Mouse (Mus musculus) hindbrain, postnatal 0 days (tissue): ENCODE measurements around the gene Olfr905. TPM values are rescaled to one million over a fixed set of nuclear protein-coding genes. Genes with fewer than 3 reads are reported as not detected.

Experiments
- ATAC-seq: fragments of 200-750 bp; cut with Nextera tagmentation; 2 replicates; pipeline ENCODE4 v1.8.0; 2017; ENCODE audit warnings: mild to moderate bottlenecking, moderate TSS enrichment, moderate library complexity
- DNase-seq: peaks from one replicate; pipeline ENCODE4 v3.0.0-alpha.2; 2015; ENCODE audit warnings: low spot score
- H3K27ac ChIP-seq: fragments of 300-500 bp; sonication (generic); 2 replicates; pipeline ENCODE4 v1.5.1; 2014; ENCODE audit warnings: mild to moderate bottlenecking
- H3K27me3 ChIP-seq: fragments of 300-500 bp; sonication (generic); 2 replicates; pipeline ENCODE4 v1.6.1; 2014; ENCODE audit warnings: low read length, mixed read lengths; ENCODE audit not compliant: insufficient read depth
- H3K36me3 ChIP-seq: fragments of 300-500 bp; sonication (generic); 2 replicates; pipeline ENCODE4 v1.6.1; 2014; ENCODE audit warnings: low read length, mixed read lengths; ENCODE audit not compliant: insufficient read depth
- H3K4me1 ChIP-seq: fragments of 300-500 bp; sonication (generic); 2 replicates; pipeline ENCODE4 v1.6.1; 2014; ENCODE audit warnings: antibody characterized with exemption, low read length, mixed read lengths; ENCODE audit not compliant: insufficient read depth
- H3K4me2 ChIP-seq: fragments of 300-500 bp; sonication (generic); 2 replicates; pipeline ENCODE4 v1.6.1; 2014; ENCODE audit warnings: low read depth, mild to moderate bottlenecking, low read length, moderate library complexity, mixed read lengths
- H3K4me3 ChIP-seq: fragments of 300-500 bp; sonication (generic); 2 replicates; pipeline ENCODE4 v1.5.1; 2014; ENCODE audit warnings: low read length
- H3K9ac ChIP-seq: fragments of 300-500 bp; sonication (generic); replicated peaks from 2 replicates; pipeline ENCODE4 v1.6.1; 2014; ENCODE audit warnings: mild to moderate bottlenecking, low read length, moderate library complexity, mixed read lengths
- H3K9me3 ChIP-seq: fragments of 300-500 bp; sonication (generic); 2 replicates; pipeline ENCODE4 v1.6.1; 2016; ENCODE audit warnings: low read length, mixed read lengths
- CTCF ChIP-seq: IDR thresholded peaks from 2 replicates; pipeline ENCODE4 v1.5.1; 2016; ENCODE audit warnings: antibody characterized with exemption, control low read depth, low read depth
- WGBS: fragments of 180-500 bp; shearing (Covaris S2); extraction: QIAGEN DNeasy Blood & Tissue Kit; methylation state at CpG from one replicate; pipeline ENCODE4 v1.1.7; 2014; 5-methylcytosine and 5-hydroxymethylcytosine counted together
- polyA plus RNA-seq: library from polyadenylated mRNA; unstranded; fragments of >200 nt; fragmentation: Nextera tagmentation; extraction: Ambion mirVana; gene quantifications from 2 replicates; pipeline ENCODE4 v1.2.1, GENCODE M21; 2015
- total RNA-seq: library from RNA; depleted of rRNA; stranded (reverse); fragments of >200 nt; gene quantifications from 2 replicates; pipeline ENCODE4 v1.2.3, GENCODE M21; 2014; rRNA removed

Gene Olfr905
- total and polyA plus RNA-seq, 2 experiments from 2014 or later = not detected

- WGBS = 87% methylated on average over 2 of the region's 2 CpGs
- TF ChIP-seq CTCF = no peak
- H3K4me3 ChIP-seq = no peak within 1 kb of the TSS
- ATAC-seq = no peak
- no peak within 1 kb of the TSS for H3K27ac ChIP-seq
- H3K9ac ChIP-seq = no peak within 1 kb of the TSS
- DNase-seq = no peak
- H3K36me3 ChIP-seq = no peaks in the 10 kb centered on the region
- no peaks in the 10 kb centered on the region for H3K4me1 ChIP-seq
- H3K4me2 ChIP-seq = no peak within 1 kb of the TSS
- no peaks in the 10 kb centered on the region for H3K27me3 ChIP-seq
- H3K9me3 ChIP-seq = no peaks in the 10 kb centered on the region
Observed at GRCm38 (mm10) chr9:38495501-38495900, 24.6 kb downstream of the Olfr905 start, which contains the start of gene Olfr907. Gene Olfr907 (plus strand): TSS chr9:38495801.

DNA sequence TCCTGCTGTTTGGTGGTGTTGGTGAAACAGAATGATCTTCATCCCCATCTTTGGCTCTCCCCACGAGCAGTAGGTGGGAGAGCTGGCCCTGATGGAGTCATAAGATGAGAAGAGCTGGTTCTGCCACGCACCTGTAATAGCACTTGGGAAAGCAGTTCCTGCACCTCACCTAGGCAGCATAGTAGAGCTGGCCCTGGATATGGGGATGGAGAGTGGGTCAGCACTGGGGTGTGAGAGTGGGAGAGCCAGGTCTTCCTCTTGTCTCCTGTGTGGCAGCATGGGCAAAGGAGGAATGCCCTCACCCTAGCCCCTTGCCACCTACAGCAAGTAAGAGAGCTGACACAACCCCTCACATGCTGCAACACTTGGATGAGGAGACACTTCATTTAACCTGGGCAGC, 41.4 kb downstream of the Olfr905 start:
- no peak for TF ChIP-seq CTCF
- no peak overlapping the region for H3K4me3 ChIP-seq
- H3K4me1 ChIP-seq = no peaks in the 10 kb centered on the region
- no peaks in the 10 kb centered on the region for H3K9me3 ChIP-seq
- ATAC-seq (no peak), DNase-seq (no peak)
- no peak overlapping the region for H3K9ac ChIP-seq
- H3K36me3 ChIP-seq = no peaks in the 10 kb centered on the region
- H3K4me2 ChIP-seq = no peak overlapping the region
- no peaks in the 10 kb centered on the region for H3K27me3 ChIP-seq
- H3K27ac ChIP-seq = no peak overlapping the region
- WGBS = 73% methylated on average over 2 of the region's 2 CpGs

- TF ChIP-seq CTCF = no peak
- no peaks in the 10 kb centered on the region for H3K4me1 ChIP-seq
- WGBS = 69% methylated on average over 1 of the region's 1 CpGs
Observed at GRCm38 (mm10) chr9:38521280-38521679, 50.4 kb downstream of the Olfr905 start, which contains the start of gene Olfr911-ps1. Gene Olfr911-ps1 (plus strand): TSS chr9:38521580.

More at GRCm38 (mm10) chr9:38521280-38521679, 50.4 kb downstream of the Olfr905 start, which contains the start of gene Olfr911-ps1:
- no peak within 1 kb of the TSS for H3K9ac ChIP-seq
- no peak within 1 kb of the TSS for H3K27ac ChIP-seq
- DNase-seq (no peak), ATAC-seq (no peak)
- no peak within 1 kb of the TSS for H3K4me2 ChIP-seq
- no peak within 1 kb of the TSS for H3K4me3 ChIP-seq
- H3K36me3 ChIP-seq = no peaks in the 10 kb centered on the region
- no peaks in the 10 kb centered on the region for H3K9me3 ChIP-seq
- no peaks in the 10 kb centered on the region for H3K27me3 ChIP-seq

Other genes with a start within 250 kb of the Olfr905 start
- not detected in 2 replicates for gene Olfr143, start 218.3 kb upstream of the Olfr905 start, total RNA-seq
- not detected in 2 replicates for gene Olfr143, start 218.3 kb upstream of the Olfr905 start, polyA plus RNA-seq
- not detected in 2 replicates for gene Olfr895, start 203.3 kb upstream of the Olfr905 start, total RNA-seq
- gene Olfr895, start 203.3 kb upstream of the Olfr905 start, polyA plus RNA-seq = not detected in 2 replicates
- not detected in 2 replicates for gene Olfr896-ps1, start 180.0 kb upstream of the Olfr905 start, total RNA-seq
- gene Olfr896-ps1, start 180.0 kb upstream of the Olfr905 start, polyA plus RNA-seq = not detected in 2 replicates
- gene Olfr25, start 142.0 kb upstream of the Olfr905 start, total RNA-seq = not detected in 2 replicates
- gene Olfr25, start 142.0 kb upstream of the Olfr905 start, polyA plus RNA-seq = not detected in 2 replicates
- not detected in 2 replicates for gene Olfr898, start 122.7 kb upstream of the Olfr905 start, total RNA-seq
- gene Olfr898, start 122.7 kb upstream of the Olfr905 start, polyA plus RNA-seq = not detected in 2 replicates
- not detected in 2 replicates for gene Olfr250, start 104.2 kb upstream of the Olfr905 start, total RNA-seq
- gene Olfr250, start 104.2 kb upstream of the Olfr905 start, polyA plus RNA-seq = not detected in 2 replicates
- gene Olfr251, start 94.0 kb upstream of the Olfr905 start, total RNA-seq = not detected in 2 replicates
- gene Olfr251, start 94.0 kb upstream of the Olfr905 start, polyA plus RNA-seq = not detected in 2 replicates
- not detected in 2 replicates for gene Olfr147, start 69.4 kb upstream of the Olfr905 start, total RNA-seq
- not detected in 2 replicates for gene Olfr147, start 69.4 kb upstream of the Olfr905 start, polyA plus RNA-seq
- gene Olfr901, start 41.7 kb upstream of the Olfr905 start, total RNA-seq = not detected in 2 replicates
- gene Olfr901, start 41.7 kb upstream of the Olfr905 start, polyA plus RNA-seq = not detected in 2 replicates
- not detected in 2 replicates for gene Olfr902, start 23.5 kb upstream of the Olfr905 start, total RNA-seq
- not detected in 2 replicates for gene Olfr902, start 23.5 kb upstream of the Olfr905 start, polyA plus RNA-seq
- not detected in 2 replicates for gene Olfr904, start 8.0 kb upstream of the Olfr905 start, total RNA-seq
- gene Olfr904, start 8.0 kb upstream of the Olfr905 start, polyA plus RNA-seq = not detected in 2 replicates
- gene Olfr906, start 16.0 kb downstream of the Olfr905 start, total RNA-seq = not detected in 2 replicates
- not detected in 2 replicates for gene Olfr906, start 16.0 kb downstream of the Olfr905 start, polyA plus RNA-seq
- gene Olfr907, start 24.7 kb downstream of the Olfr905 start, total RNA-seq = not detected in 2 replicates
- gene Olfr907, start 24.7 kb downstream of the Olfr905 start, polyA plus RNA-seq = not detected in 2 replicates
- not detected in 2 replicates for gene Olfr911-ps1, start 50.5 kb downstream of the Olfr905 start, total RNA-seq
- gene Olfr911-ps1, start 50.5 kb downstream of the Olfr905 start, polyA plus RNA-seq = not detected in 2 replicates
- not detected in 2 replicates for gene Olfr910, start 66.7 kb downstream of the Olfr905 start, total RNA-seq
- gene Olfr910, start 66.7 kb downstream of the Olfr905 start, polyA plus RNA-seq = not detected in 2 replicates
- gene Olfr912, start 109.1 kb downstream of the Olfr905 start, total RNA-seq = not detected in 2 replicates
- not detected in 2 replicates for gene Olfr912, start 109.1 kb downstream of the Olfr905 start, polyA plus RNA-seq
- gene Olfr913, start 121.7 kb downstream of the Olfr905 start, total RNA-seq = not detected in 2 replicates
- gene Olfr913, start 121.7 kb downstream of the Olfr905 start, polyA plus RNA-seq = not detected in 2 replicates
- not detected in 2 replicates for gene Olfr914, start 134.0 kb downstream of the Olfr905 start, total RNA-seq
- not detected in 2 replicates for gene Olfr914, start 134.0 kb downstream of the Olfr905 start, polyA plus RNA-seq
- gene Olfr916, start 188.8 kb downstream of the Olfr905 start, total RNA-seq = not detected in 2 replicates
- gene Olfr916, start 188.8 kb downstream of the Olfr905 start, polyA plus RNA-seq = not detected in 2 replicates
- not detected in 2 replicates for gene Olfr917, start 194.7 kb downstream of the Olfr905 start, total RNA-seq
- gene Olfr917, start 194.7 kb downstream of the Olfr905 start, polyA plus RNA-seq = not detected in 2 replicates
- gene Olfr918, start 203.5 kb downstream of the Olfr905 start, total RNA-seq = not detected in 2 replicates
- not detected in 2 replicates for gene Olfr918, start 203.5 kb downstream of the Olfr905 start, polyA plus RNA-seq
- not detected in 2 replicates for gene Olfr919, start 232.6 kb downstream of the Olfr905 start, total RNA-seq
- gene Olfr919, start 232.6 kb downstream of the Olfr905 start, polyA plus RNA-seq = not detected in 2 replicates
- gene Vwa5a, start 247.2 kb downstream of the Olfr905 start, total RNA-seq = 9.2 and 14.1 TPM in 2 replicates
- gene Vwa5a, start 247.2 kb downstream of the Olfr905 start, polyA plus RNA-seq = 9.4 and 10.2 TPM in 2 replicates